Comparison of ENCODE assay signal across 22 mouse cellular contexts in genomic region chr7:88423889-88424288, GRCm38 (mm10). TPM values are rescaled to one million over a fixed set of nuclear protein-coding genes. Genes with fewer than 3 reads are reported as not detected.
DNase-seq lines count a peak whose midpoint lies in the region; ATAC-seq and TF ChIP-seq lines count a peak whose summit lies in the region.
"Had no signal": no experiment of that assay in that cellular context is flagged by ENCODE, and none has a peak within 500 bp of the region (broad histone marks: within the 10 kb centered on the region; RNA-seq: fewer than 3 reads in every experiment).

No protein-coding gene starts in this region.

- no peak for TF ChIP-seq RAD21 in MEL (IDR thresholded peaks at IDR 0.05; ENCODE audit: low read depth, low read length)

- peaks cover 31 to 47% of the 10 kb centered on the region in 2 experiments for H3K4me1 ChIP-seq in MEL (ENCODE audit: control insufficient read depth in 1 of 2, insufficient read depth in 2 of 2, low read length in 2 of 2)
- no peaks in the 10 kb centered on the region for H3K4me1 ChIP-seq in liver, embryonic 13.5 days (replicated peaks)
- H3K4me1 ChIP-seq: forebrain, embryonic 12.5 days; heart, embryonic 10.5 days; hindbrain, embryonic 15.5 days had no signal

- H3K4me3 ChIP-seq in MEL (ENCODE audit: control insufficient read depth in 1 of 2, insufficient read depth in 1 of 2, low read depth in 2 of 2, low read length in 2 of 2) = peak overlapping the region in 1 of 2 experiments; percentile 14; a peak in 1 of 4 replicates
- no peak overlapping the region for H3K4me3 ChIP-seq in liver, embryonic 13.5 days (replicated peaks)
- H3K4me3 ChIP-seq: embryonic facial prominence, embryonic 13.5 days; forebrain, embryonic 12.5 days; heart, embryonic 10.5 days; hindbrain, embryonic 15.5 days had no signal

- peak; percentile 97 to 98 for TF ChIP-seq EP300 in MEL (IDR thresholded peaks at IDR 0.05; ENCODE audit: low read depth in 1 of 2, low read length in 2 of 2)

- peak; percentile 93 for ATAC-seq in common myeloid progenitor, adult 5-6 weeks (replicated peaks; ENCODE audit: low read depth, poor library complexity, severe bottlenecking)
- peak; percentile 64; the same call in 1 of the 2 replicates for ATAC-seq in liver, embryonic 13.5 days (ENCODE audit: low read depth)
- peak; percentile 56 for ATAC-seq in megakaryocyte, adult 5-6 weeks (ENCODE audit: poor library complexity, severe bottlenecking)
- ATAC-seq: activated CD4-positive, CD25-positive, alpha-beta regulatory T cell, adult 4 months; forebrain, postnatal 0 days; intestine, embryonic 16.5 days; Patski had no signal

- peak overlapping the region; percentile 56 for H3K27ac ChIP-seq in MEL (ENCODE audit: control insufficient read depth, low read depth, low read length)
- no peak overlapping the region for H3K27ac ChIP-seq in liver, embryonic 13.5 days
- H3K27ac ChIP-seq: embryonic facial prominence, embryonic 13.5 days; forebrain, embryonic 12.5 days; heart, embryonic 10.5 days; hindbrain, embryonic 15.5 days had no signal

- peak; percentile 94 for DNase-seq in MEL (ENCODE audit: low read depth, low spot score)
- DNase-seq in liver, embryonic 13.5 days = no peak
- no peak for DNase-seq in cerebellum, adult 11 months
- DNase-seq in heart, adult 18-20 months = no peak
- no peak for DNase-seq in layer of hippocampus, postnatal 14 days (ENCODE audit: low spot score in 2 of 2)
- no peak for DNase-seq in thymus, postnatal 25 days
- DNase-seq: adrenal gland, postnatal 14 days; cerebellum, adult 8-10 months; cerebellum, postnatal 14 days; forebrain, postnatal 0 days; gastrocnemius, postnatal 14 days; heart, postnatal 10 days had no signal

- TF ChIP-seq CTCF in MEL (IDR thresholded peaks at IDR 0.05 in 2 of 3, conservative IDR thresholded peaks at IDR 0.05 in 1 of 3; ENCODE audit: control insufficient read depth in 1 of 3, insufficient read depth in 1 of 3, low read depth in 2 of 3, low read length in 3 of 3, poor library complexity in 1 of 3, severe bottlenecking in 1 of 3) = no peak

- H3K4me2 ChIP-seq in liver, embryonic 13.5 days = no peak overlapping the region
- H3K4me2 ChIP-seq: embryonic facial prominence, embryonic 13.5 days; forebrain, embryonic 12.5 days; hindbrain, embryonic 15.5 days had no signal

- H3K9ac ChIP-seq in MEL (ENCODE audit: control insufficient read depth, low read depth, low read length, poor library complexity, severe bottlenecking) = no peak overlapping the region
- H3K9ac ChIP-seq in liver, embryonic 13.5 days = no peak overlapping the region
- H3K9ac ChIP-seq: embryonic facial prominence, embryonic 13.5 days; forebrain, embryonic 12.5 days; forebrain, postnatal 0 days; hindbrain, embryonic 15.5 days had no signal

- H3K27me3 ChIP-seq in MEL (ENCODE audit: control insufficient read depth in 1 of 2, insufficient read depth in 2 of 2, low read length in 2 of 2) = no peaks in the 10 kb centered on the region
- H3K27me3 ChIP-seq in liver, embryonic 13.5 days = no peaks in the 10 kb centered on the region
- H3K27me3 ChIP-seq: embryonic facial prominence, embryonic 13.5 days; forebrain, embryonic 12.5 days; hindbrain, embryonic 15.5 days; Patski had no signal

- 2% methylated on average over 2 of the region's 2 CpGs for WGBS in liver, embryonic 13.5 days (ENCODE audit: insufficient replicate concordance)

- H3K9me3 ChIP-seq in MEL (replicated peaks; ENCODE audit: insufficient read depth, low read length) = no peaks in the 10 kb centered on the region
- H3K9me3 ChIP-seq in liver, embryonic 13.5 days (replicated peaks) = no peaks in the 10 kb centered on the region
- H3K9me3 ChIP-seq: embryonic facial prominence, embryonic 13.5 days; forebrain, embryonic 12.5 days; heart, embryonic 10.5 days; hindbrain, embryonic 15.5 days had no signal

- no peak for TF ChIP-seq POLR2A in MEL (IDR thresholded peaks at IDR 0.05; ENCODE audit: control insufficient read depth in 1 of 2, insufficient read depth in 1 of 2, low read depth in 1 of 2, low read length in 2 of 2, poor library complexity in 1 of 2)

- peaks cover 0 to 62% of the 10 kb centered on the region in 2 experiments; a peak in 2 of 4 replicates for H3K36me3 ChIP-seq in MEL (ENCODE audit: control insufficient read depth in 1 of 2, insufficient read depth in 2 of 2, low read length in 2 of 2)
- H3K36me3 ChIP-seq in liver, embryonic 13.5 days = no peaks in the 10 kb centered on the region
- H3K36me3 ChIP-seq: embryonic facial prominence, embryonic 13.5 days; forebrain, embryonic 12.5 days; heart, embryonic 10.5 days; hindbrain, embryonic 15.5 days had no signal

- H3K79me2 ChIP-seq in MEL (ENCODE audit: control insufficient read depth, insufficient read depth, low read length, poor library complexity) = no peaks in the 10 kb centered on the region

TF ChIP-seq in MEL, 35 proteins besides CTCF, POLR2A, EP300 and RAD21:
- TF ChIP-seq POLR2AphosphoS2 (IDR thresholded peaks at IDR 0.05; ENCODE audit: low read length) (no peak), MEF2A (IDR thresholded peaks at IDR 0.05; ENCODE audit: extremely low read depth, insufficient replicate concordance, low read depth, low read length, poor library complexity, severe bottlenecking) (peak; percentile 41; the same call in 1 of the 2 replicates), USF1 (IDR thresholded peaks at IDR 0.05; ENCODE audit: low read depth, low read length) (peak; percentile 73), ZKSCAN1 (IDR thresholded peaks at IDR 0.05; ENCODE audit: low read depth, low read length) (peak; percentile 16; the same call in 1 of the 2 replicates), SMC3 (IDR thresholded peaks at IDR 0.05; ENCODE audit: low read depth, low read length) (no peak), UBTF (IDR thresholded peaks at IDR 0.05; ENCODE audit: borderline replicate concordance, insufficient read depth, low read depth, low read length) (no peak), MAFK (IDR thresholded peaks at IDR 0.05; ENCODE audit: borderline replicate concordance, low read depth, low read length) (peak; percentile 77), TAL1 (IDR thresholded peaks at IDR 0.05; ENCODE audit: low read length) (peak; percentile 97), MYC (IDR thresholded peaks at IDR 0.05; ENCODE audit: low read depth, low read length) (peak; percentile 83; the same call in 1 of the 2 replicates), CHD1 (IDR thresholded peaks at IDR 0.05; ENCODE audit: low read depth, low read length) (no peak), ELF1 (IDR thresholded peaks at IDR 0.05; ENCODE audit: low read depth, low read length) (0 out of 2 replicates have a peak, but pooled peaks have one; percentile 38), GABPA (IDR thresholded peaks at IDR 0.05; ENCODE audit: low read depth, low read length) (no peak), MXI1 (IDR thresholded peaks at IDR 0.05; ENCODE audit: low read depth, low read length) (peak; percentile 86), E2F4 (IDR thresholded peaks at IDR 0.05; ENCODE audit: borderline replicate concordance, low read depth, low read length) (no peak), MAZ (IDR thresholded peaks at IDR 0.05; ENCODE audit: low read depth, low read length) (no peak), ZNF384 (IDR thresholded peaks at IDR 0.05; ENCODE audit: low read depth, low read length) (peak; percentile 75; the same call in 1 of the 2 replicates), RCOR1 (IDR thresholded peaks at IDR 0.05; ENCODE audit: low read depth, low read length) (peak; percentile 88), ETS1 (IDR thresholded peaks at IDR 0.05; ENCODE audit: low read depth, low read length) (peak; percentile 99), KAT2A (conservative IDR thresholded peaks at IDR 0.05; ENCODE audit: low read depth, low read length) (peak; percentile 46), GATA1 (IDR thresholded peaks at IDR 0.05; ENCODE audit: low read depth, low read length) (peak; percentile 95), TCF12 (IDR thresholded peaks at IDR 0.05; ENCODE audit: low read depth, low read length) (peak; percentile 95), BHLHE40 (IDR thresholded peaks at IDR 0.05; ENCODE audit: borderline replicate concordance, low read depth, low read length) (peak; percentile 74; the same call in 1 of the 2 replicates), ZC3H11A (IDR thresholded peaks at IDR 0.05; ENCODE audit: low read depth, low read length) (no peak), ZMIZ1 (IDR thresholded peaks at IDR 0.05; ENCODE audit: low read depth, low read length) (no peak), MYB (IDR thresholded peaks at IDR 0.05; ENCODE audit: low read depth, low read length) (peak; percentile 88), SIN3A (IDR thresholded peaks at IDR 0.05; ENCODE audit: low read length) (peak; percentile 90), CHD2 (IDR thresholded peaks at IDR 0.05; ENCODE audit: low read length) (no peak), NELFE (IDR thresholded peaks at IDR 0.05; ENCODE audit: low read depth, low read length) (peak; percentile 31; the same call in 1 of the 2 replicates), MAX (IDR thresholded peaks at IDR 0.05; ENCODE audit: low read length) (peak; percentile 75; the same call in 1 of the 2 replicates), HCFC1 (IDR thresholded peaks at IDR 0.05; ENCODE audit: low read depth, low read length) (peak; percentile 55), NRF1 (IDR thresholded peaks at IDR 0.05; ENCODE audit: insufficient read depth, low read depth, low read length, poor library complexity, severe bottlenecking) (no peak), USF2 (IDR thresholded peaks at IDR 0.05; ENCODE audit: borderline replicate concordance in 1 of 2, insufficient read depth in 1 of 2, low read depth in 1 of 2, low read length in 2 of 2) (no peak), POLR2AphosphoS5 (IDR thresholded peaks at IDR 0.05; ENCODE audit: borderline replicate concordance, low read depth, low read length) (no peak), JUND (IDR thresholded peaks at IDR 0.05; ENCODE audit: low read depth, low read length) (peak; percentile 59; the same call in 1 of the 2 replicates), TBP (IDR thresholded peaks at IDR 0.05; ENCODE audit: low read depth, low read length) (peak; percentile 47; the same call in 1 of the 2 replicates)

RNA-seq across cellular contexts. Expression of gene Rab38, which starts 6.2 kb away (rescaled TPM):
- 11.2 and 11.4 TPM in 2 replicates for total RNA-seq in MEL (2012; rRNA removed)
- polyA plus RNA-seq in MEL (2012; ENCODE audit: insufficient read depth in 1 of 2, insufficient read length in 2 of 2, low read depth in 1 of 2, low replicate concordance in 2 of 2, missing spikeins in 1 of 2) = 10 to 100 TPM in 1 of 2 experiments, not detected in 1; 19.9 TPM
- 63.5 and 69.6 TPM in 2 replicates for total RNA-seq in common myeloid progenitor, adult 5-6 weeks (2017)
- polyA plus RNA-seq in liver, embryonic 13.5 days (2015; fragmentation: Nextera tagmentation; extraction: Ambion mirVana) = 4.8 and 5.2 TPM in 2 replicates
- total RNA-seq in megakaryocyte, adult 5-6 weeks (2015) = 3.5 and 4.0 TPM in 2 replicates
- total RNA-seq in megakaryocyte, adult 5-6 weeks (2017) = 1.2 and 4.7 TPM in 2 replicates
- under 1 TPM in 1 of 2 experiments, not detected in 1; 0.41 TPM for total RNA-seq in heart, adult 18-20 months (2021)
- 1 to 10 TPM in 1 of 2 experiments, under 1 TPM in 1; 0.69 to 1.6 TPM for total RNA-seq in layer of hippocampus, postnatal 14 days (2021)
- total RNA-seq: gastrocnemius, adult 18-20 months had no signal
- polyA plus RNA-seq: activated CD4-positive, CD25-positive, alpha-beta regulatory T cell, adult 4 months had no signal
